Mouse (Mus musculus) liver, embryonic 12.5 days (tissue): Measurements from ENCODE around the gene Krtap4-6. TPM values are rescaled to one million over a fixed set of nuclear protein-coding genes. Genes with fewer than 3 reads are reported as not detected.

Experiments used
- ATAC-seq: fragments of 200-750 bp; cut with Nextera tagmentation; 2 replicates; pipeline ENCODE4 v1.8.0; 2017; ENCODE audit warnings: moderate number of reproducible peaks, mild to moderate bottlenecking, moderate library complexity
- H3K27ac ChIP-seq: fragments of 300-500 bp; sonication (generic); 2 replicates; pipeline ENCODE4 v1.5.1; 2016; ENCODE audit warnings: mild to moderate bottlenecking
- H3K27me3 ChIP-seq: fragments of 300-500 bp; sonication (generic); replicated peaks from 2 replicates; pipeline ENCODE4 v1.6.1; 2016; ENCODE audit warnings: mild to moderate bottlenecking, moderate library complexity
- H3K36me3 ChIP-seq: fragments of 300-500 bp; sonication (generic); 2 replicates; pipeline ENCODE4 v1.6.1; 2016; ENCODE audit warnings: mild to moderate bottlenecking, moderate library complexity
- H3K4me1 ChIP-seq: fragments of 300-500 bp; sonication (generic); 2 replicates; pipeline ENCODE4 v1.6.1; 2016
- H3K4me2 ChIP-seq: fragments of 300-500 bp; sonication (generic); 2 replicates; pipeline ENCODE4 v1.6.1; 2016; ENCODE audit warnings: mild to moderate bottlenecking, moderate library complexity
- H3K4me3 ChIP-seq: fragments of 300-500 bp; sonication (generic); 2 replicates; pipeline ENCODE4 v1.5.1; 2016; ENCODE audit warnings: mild to moderate bottlenecking, moderate library complexity
- H3K9ac ChIP-seq: fragments of 300-500 bp; sonication (generic); 2 replicates; pipeline ENCODE4 v1.6.1; 2016; ENCODE audit warnings: mild to moderate bottlenecking, moderate library complexity
- H3K9me3 ChIP-seq: fragments of 300-500 bp; sonication (generic); replicated peaks from 2 replicates; pipeline ENCODE4 v1.6.1; 2016; ENCODE audit warnings: mild to moderate bottlenecking, moderate library complexity
- WGBS: fragments of 180-500 bp; shearing (Covaris S2); methylation state at CpG from one replicate; pipeline ENCODE4 v1.1.7; 2016; ENCODE audit not compliant: insufficient replicate concordance; 5-methylcytosine and 5-hydroxymethylcytosine counted together
- polyA plus RNA-seq: library from polyadenylated mRNA; unstranded; fragments of >200 nt; fragmentation: Nextera tagmentation; extraction: Ambion mirVana; gene quantifications from 2 replicates; pipeline ENCODE4 v1.2.1, GENCODE M21; 2016

The Krtap4-6 gene
- polyA plus RNA-seq, 1 experiment from 2014 or later: not detected

DNA sequence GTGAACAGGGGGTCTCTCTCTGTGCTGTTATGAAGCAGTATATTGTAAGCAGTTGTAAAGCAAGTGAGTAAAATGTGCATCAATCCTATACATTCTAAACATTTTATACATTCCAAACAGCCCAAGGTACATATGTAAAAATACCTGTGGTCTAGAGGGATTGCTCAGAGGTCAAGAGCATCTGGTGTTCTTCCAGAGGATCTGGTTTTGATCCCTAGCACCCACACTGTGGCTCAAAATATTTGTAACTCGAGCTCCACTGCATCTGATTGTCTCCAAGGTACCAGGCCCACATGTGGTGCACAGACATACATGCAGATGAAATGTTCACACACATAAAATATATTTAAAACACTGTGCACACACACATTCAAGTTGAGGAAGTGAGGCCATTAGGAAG lies 24.8 kb downstream of the Krtap4-6 start:
- Histone ChIP-seq H3K27me3 (no peaks in the 10 kb centered on the region), H3K36me3 (no peaks in the 10 kb centered on the region), H3K4me2 (no peak overlapping the region), H3K4me3 (no peak overlapping the region), H3K27ac (no peak overlapping the region), H3K9me3 (no peaks in the 10 kb centered on the region), H3K4me1 (no peaks in the 10 kb centered on the region), H3K9ac (no peak overlapping the region)
- no peak for ATAC-seq
- 25% methylated on average over 1 of the region's 1 CpGs for WGBS

DNA sequence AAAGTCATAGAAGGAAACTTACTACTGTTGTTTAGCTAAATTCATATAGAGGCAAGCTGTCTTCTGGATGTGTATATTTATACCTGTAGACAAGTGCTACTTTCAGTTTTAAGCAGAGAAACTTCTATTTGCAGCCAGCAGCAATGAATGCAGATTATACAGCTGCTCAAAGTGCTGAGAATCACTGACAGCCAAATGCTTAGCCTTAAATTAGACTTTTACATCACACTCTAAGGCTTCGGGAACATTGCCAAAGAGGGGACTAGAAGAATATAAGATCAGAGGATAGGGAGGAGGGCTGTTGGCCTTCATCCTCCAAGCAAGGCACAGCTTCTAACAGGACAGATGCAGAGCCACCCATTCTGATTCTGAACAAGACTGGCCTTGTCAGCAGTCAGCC lies 28.7 kb downstream of the Krtap4-6 start:
- WGBS: 53% methylated on average over 1 of the region's 1 CpGs
- no peak overlapping the region for H3K4me2 ChIP-seq
- no peaks in the 10 kb centered on the region for H3K27me3 ChIP-seq
- no peaks in the 10 kb centered on the region for H3K36me3 ChIP-seq
- H3K4me1 ChIP-seq: no peaks in the 10 kb centered on the region
- no peak for ATAC-seq
- no peak overlapping the region for H3K9ac ChIP-seq
- H3K4me3 ChIP-seq: no peak overlapping the region
- H3K9me3 ChIP-seq: no peaks in the 10 kb centered on the region
- no peak overlapping the region for H3K27ac ChIP-seq

DNA sequence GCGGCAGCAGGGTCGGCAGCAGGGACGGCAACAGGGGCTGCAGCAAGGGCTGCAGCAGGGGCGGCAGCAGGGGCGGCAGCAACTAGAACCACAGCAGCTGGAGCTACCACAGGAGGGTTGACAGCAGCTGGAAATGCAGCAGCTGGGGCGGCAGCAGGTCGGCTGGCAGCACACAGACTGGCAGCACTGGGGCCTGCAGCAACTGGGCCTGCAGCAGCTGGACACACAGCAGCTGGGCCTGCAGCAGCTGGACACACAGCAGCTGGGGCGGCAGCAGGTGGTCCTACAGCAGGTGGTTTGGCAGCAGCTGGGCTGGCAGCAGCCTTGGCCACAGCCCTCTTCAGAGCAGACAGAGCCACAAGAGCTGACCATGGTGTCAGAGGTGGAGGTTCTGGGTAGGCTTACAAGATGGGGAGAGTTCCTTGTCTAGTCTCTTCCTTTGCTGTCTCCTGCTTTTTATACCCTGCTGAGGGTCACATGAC lies 31.1 kb downstream of the Krtap4-6 start, which contains the start of gene Krtap4-2:
Gene Krtap4-2, minus strand, starts transcription at position 432 of the 482 bp plus-strand sequence.
- H3K4me2 ChIP-seq: no peak within 1 kb of the TSS
- no peak for ATAC-seq
- H3K36me3 ChIP-seq: no peaks in the 10 kb centered on the region
- no peak within 1 kb of the TSS for H3K27ac ChIP-seq
- no peaks in the 10 kb centered on the region for H3K4me1 ChIP-seq
- 56% methylated on average over 8 of the region's 8 CpGs for WGBS
- H3K9me3 ChIP-seq: no peaks in the 10 kb centered on the region
- H3K9ac ChIP-seq: no peak within 1 kb of the TSS
- no peak within 1 kb of the TSS for H3K4me3 ChIP-seq
- no peaks in the 10 kb centered on the region for H3K27me3 ChIP-seq

DNA sequence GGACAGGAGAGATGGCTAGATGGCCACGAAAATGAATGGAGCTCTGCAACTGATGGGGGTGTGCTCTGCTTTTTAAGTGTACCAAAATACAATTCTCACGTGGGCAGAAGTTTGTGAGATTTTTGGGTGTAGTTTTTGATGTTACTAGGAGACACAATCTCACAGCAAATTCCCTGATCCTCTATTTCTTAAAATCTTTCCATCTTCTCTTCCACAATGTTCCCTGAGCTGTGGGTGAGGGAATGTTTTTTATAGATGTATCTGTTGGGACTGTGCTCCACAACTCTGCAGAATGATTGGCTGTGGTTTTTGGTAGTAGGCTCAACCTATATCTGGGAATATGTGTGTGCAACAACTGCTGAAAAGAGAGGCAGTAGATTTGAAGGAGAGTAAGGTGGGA lies 32.5 kb downstream of the Krtap4-6 start:
- H3K4me2 ChIP-seq: no peak overlapping the region
- 41% methylated on average over 2 of the region's 2 CpGs for WGBS
- ATAC-seq: no peak
- H3K9me3 ChIP-seq: no peaks in the 10 kb centered on the region
- H3K9ac ChIP-seq: no peak overlapping the region
- H3K36me3 ChIP-seq: no peaks in the 10 kb centered on the region
- no peaks in the 10 kb centered on the region for H3K4me1 ChIP-seq
- H3K4me3 ChIP-seq: no peak overlapping the region
- no peaks in the 10 kb centered on the region for H3K27me3 ChIP-seq
- H3K27ac ChIP-seq: no peak overlapping the region

DNA sequence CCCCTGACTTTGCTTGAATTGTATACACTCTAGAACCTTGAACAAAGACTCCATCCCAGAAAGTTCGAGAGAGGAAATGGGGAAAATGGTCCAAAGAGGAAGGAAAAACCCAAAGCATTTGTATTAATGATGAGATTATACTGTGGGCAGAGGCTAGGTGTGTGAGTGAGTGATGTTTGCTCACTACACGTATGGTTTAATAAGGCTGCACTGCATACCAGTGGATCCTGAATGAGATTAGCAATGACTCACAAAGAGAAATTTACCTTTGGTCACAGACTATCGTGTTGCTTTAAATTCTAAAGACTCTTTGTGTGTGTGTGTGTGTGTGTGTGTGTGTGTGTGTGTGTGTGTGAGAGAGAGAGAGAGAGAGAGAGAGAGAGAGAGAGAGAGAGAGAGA lies 34.9 kb downstream of the Krtap4-6 start:
- no peak overlapping the region for H3K4me3 ChIP-seq
- H3K36me3 ChIP-seq: no peaks in the 10 kb centered on the region
- no peak overlapping the region for H3K27ac ChIP-seq
- 50% methylated on average over 3 of the region's 3 CpGs for WGBS
- H3K9ac ChIP-seq: no peak overlapping the region
- H3K4me1 ChIP-seq: no peaks in the 10 kb centered on the region
- H3K9me3 ChIP-seq: no peaks in the 10 kb centered on the region
- no peaks in the 10 kb centered on the region for H3K27me3 ChIP-seq
- no peak overlapping the region for H3K4me2 ChIP-seq
- ATAC-seq: no peak

DNA sequence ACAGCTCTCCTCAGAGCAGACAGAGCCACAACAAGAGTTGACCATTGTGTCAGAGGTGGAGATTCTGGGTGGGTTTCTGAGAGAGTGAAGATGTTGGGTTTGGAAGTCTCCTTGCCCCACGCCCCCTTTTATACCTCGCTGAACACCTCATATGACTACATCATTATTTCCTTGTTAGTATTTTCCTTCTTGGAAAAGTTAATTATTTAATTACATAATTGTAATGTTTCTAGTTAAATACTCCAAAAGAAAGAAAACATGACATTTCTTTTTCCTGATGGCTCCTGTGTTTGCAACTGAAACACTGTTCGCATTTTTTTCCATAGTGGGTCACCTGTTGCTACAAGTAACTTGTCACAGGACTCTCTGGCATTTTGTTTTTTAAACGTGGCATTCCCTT lies 37.6 kb downstream of the Krtap4-6 start, which contains the start of gene Krtap4-1:
Gene Krtap4-1, minus strand, starts transcription at position 101 of the 400 bp plus-strand sequence.
- Histone ChIP-seq H3K4me3 (no peak within 1 kb of the TSS), H3K27me3 (no peaks in the 10 kb centered on the region), H3K27ac (no peak within 1 kb of the TSS), H3K4me1 (no peaks in the 10 kb centered on the region), H3K4me2 (no peak within 1 kb of the TSS), H3K9ac (no peak within 1 kb of the TSS), H3K9me3 (no peaks in the 10 kb centered on the region), H3K36me3 (no peaks in the 10 kb centered on the region)
- WGBS: 61% methylated on average over 4 of the region's 4 CpGs
- ATAC-seq: no peak

DNA sequence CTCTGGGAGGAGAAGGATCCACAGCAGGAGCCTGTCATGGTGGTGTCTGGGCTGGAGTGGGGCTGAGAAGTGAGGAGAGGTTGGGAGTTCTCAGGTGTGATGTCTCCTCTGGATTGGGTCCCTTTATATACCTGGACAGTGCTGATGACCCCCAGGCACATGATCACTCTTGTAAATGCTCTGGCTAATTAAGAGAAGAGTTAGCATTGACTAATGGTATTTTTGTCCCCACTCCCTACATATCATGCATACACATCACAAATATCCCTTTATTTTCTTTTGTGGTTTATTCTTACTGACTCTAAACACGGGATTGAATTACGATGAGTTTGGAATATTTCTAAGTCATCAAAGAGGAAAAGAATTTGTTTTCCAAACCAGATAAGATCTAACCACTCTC lies 45.4 kb downstream of the Krtap4-6 start, which contains the start of gene Gm11562:
Gene Gm11562, minus strand, starts transcription at position 101 of the 400 bp plus-strand sequence.
- H3K4me1 ChIP-seq: no peaks in the 10 kb centered on the region
- no peak for ATAC-seq
- no peaks in the 10 kb centered on the region for H3K27me3 ChIP-seq
- no peak within 1 kb of the TSS for H3K27ac ChIP-seq
- no peaks in the 10 kb centered on the region for H3K36me3 ChIP-seq
- H3K9me3 ChIP-seq: no peaks in the 10 kb centered on the region
- no peak within 1 kb of the TSS for H3K9ac ChIP-seq
- H3K4me3 ChIP-seq: no peak within 1 kb of the TSS
- 72% methylated on average over 2 of the region's 2 CpGs for WGBS
- no peak within 1 kb of the TSS for H3K4me2 ChIP-seq

Other genes starting within 250 kb of the Krtap4-6 start
- 0.06 TPM in 1 of 2 replicates, not detected in the other for gene Krt12, start 243.7 kb downstream of the Krtap4-6 start, polyA plus RNA-seq
- gene Krt20, start 227.8 kb downstream of the Krtap4-6 start, polyA plus RNA-seq: 23.5 and 24.6 TPM in 2 replicates
- gene Krt23, start 172.8 kb downstream of the Krtap4-6 start, polyA plus RNA-seq: 0.20 and 0.35 TPM in 2 replicates
- gene Krt39, start 144.6 kb downstream of the Krtap4-6 start, polyA plus RNA-seq: not detected in 2 replicates
- gene Krt40, start 122.8 kb downstream of the Krtap4-6 start, polyA plus RNA-seq: not detected in 2 replicates
- gene Krtap3-3, start 115.1 kb downstream of the Krtap4-6 start, polyA plus RNA-seq: not detected in 2 replicates
- not detected in 2 replicates for gene Krtap3-2, start 109.1 kb downstream of the Krtap4-6 start, polyA plus RNA-seq
- gene Gm11939, start 106.5 kb downstream of the Krtap4-6 start, polyA plus RNA-seq: not detected in 2 replicates
- not detected in 2 replicates for gene Krtap3-1, start 99.3 kb downstream of the Krtap4-6 start, polyA plus RNA-seq
- gene Krtap1-5, start 84.9 kb downstream of the Krtap4-6 start, polyA plus RNA-seq: not detected in 2 replicates
- gene Krtap1-4, start 82.3 kb downstream of the Krtap4-6 start, polyA plus RNA-seq: not detected in 2 replicates
- gene Krtap1-3, start 74.6 kb downstream of the Krtap4-6 start, polyA plus RNA-seq: not detected in 2 replicates
- not detected in 2 replicates for gene Krtap9-3, start 67.9 kb downstream of the Krtap4-6 start, polyA plus RNA-seq
- not detected in 2 replicates for gene Gm11938, start 62.7 kb downstream of the Krtap4-6 start, polyA plus RNA-seq
- gene Gm11937, start 55.8 kb downstream of the Krtap4-6 start, polyA plus RNA-seq: not detected in 2 replicates
- gene Krtap2-4, start 51.1 kb downstream of the Krtap4-6 start, polyA plus RNA-seq: not detected in 2 replicates
- not detected in 2 replicates for gene Gm11562, start 45.5 kb downstream of the Krtap4-6 start, polyA plus RNA-seq
- not detected in 2 replicates for gene Krtap4-1, start 37.7 kb downstream of the Krtap4-6 start, polyA plus RNA-seq
- not detected in 2 replicates for gene Krtap4-2, start 30.9 kb downstream of the Krtap4-6 start, polyA plus RNA-seq
- gene Krtap4-7, start 21.9 kb downstream of the Krtap4-6 start, polyA plus RNA-seq: not detected in 2 replicates
- gene Gm11555, start 15.7 kb downstream of the Krtap4-6 start, polyA plus RNA-seq: not detected in 2 replicates
- not detected in 2 replicates for gene Gm11563, start 7.0 kb downstream of the Krtap4-6 start, polyA plus RNA-seq
- not detected in 2 replicates for gene Gm14190, start 24.8 kb upstream of the Krtap4-6 start, polyA plus RNA-seq
- gene Gm14180, start 68.3 kb upstream of the Krtap4-6 start, polyA plus RNA-seq: not detected in 2 replicates
- gene Gm11595, start 107.0 kb upstream of the Krtap4-6 start, polyA plus RNA-seq: not detected in 2 replicates
- gene Krtap4-8, start 114.7 kb upstream of the Krtap4-6 start, polyA plus RNA-seq: not detected in 2 replicates
- gene Krtap4-9, start 119.2 kb upstream of the Krtap4-6 start, polyA plus RNA-seq: not detected in 2 replicates
- not detected in 2 replicates for gene Gm11596, start 127.5 kb upstream of the Krtap4-6 start, polyA plus RNA-seq
- gene Gm11569, start 133.0 kb upstream of the Krtap4-6 start, polyA plus RNA-seq: not detected in 2 replicates
- not detected in 2 replicates for gene Gm11554, start 138.5 kb upstream of the Krtap4-6 start, polyA plus RNA-seq
- gene Krtap4-13, start 143.9 kb upstream of the Krtap4-6 start, polyA plus RNA-seq: not detected in 2 replicates
- gene Gm11564, start 149.7 kb upstream of the Krtap4-6 start, polyA plus RNA-seq: not detected in 2 replicates
- gene 2300003K06Rik, start 172.1 kb upstream of the Krtap4-6 start, polyA plus RNA-seq: not detected in 2 replicates
- not detected in 2 replicates for gene Krtap4-16, start 185.6 kb upstream of the Krtap4-6 start, polyA plus RNA-seq
- not detected in 2 replicates for gene Gm11568, start 192.0 kb upstream of the Krtap4-6 start, polyA plus RNA-seq
- gene Gm11559, start 198.5 kb upstream of the Krtap4-6 start, polyA plus RNA-seq: not detected in 2 replicates
- not detected in 2 replicates for gene Krtap9-1, start 207.4 kb upstream of the Krtap4-6 start, polyA plus RNA-seq
- not detected in 2 replicates for gene Gm11567, start 213.2 kb upstream of the Krtap4-6 start, polyA plus RNA-seq
- gene Krtap31-1, start 242.0 kb upstream of the Krtap4-6 start, polyA plus RNA-seq: not detected in 2 replicates
- not detected in 2 replicates for gene Gm11565, start 248.8 kb upstream of the Krtap4-6 start, polyA plus RNA-seq